Comparison of ENCODE assay signal across 15 mouse cellular contexts in the genomic region with DNA sequence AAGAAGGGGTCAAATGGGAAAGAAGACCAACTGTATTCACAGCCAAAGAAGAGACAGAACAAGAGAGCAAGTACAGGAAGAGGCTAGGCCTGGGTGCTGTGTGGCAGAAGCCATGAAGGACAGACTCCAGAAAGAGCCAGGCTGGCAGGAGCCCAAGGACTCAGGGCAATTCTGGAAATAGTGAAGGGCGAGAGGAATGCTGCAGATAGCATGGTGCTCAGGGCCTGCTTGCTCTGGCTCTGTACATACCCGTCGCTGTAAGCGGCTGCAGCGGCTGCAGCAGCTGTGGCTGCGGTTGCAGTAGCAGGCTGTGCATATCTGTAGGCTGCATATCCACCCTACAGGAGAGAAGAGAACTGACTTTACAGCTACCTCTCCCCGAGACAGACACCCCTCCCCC. TPM values are rescaled to one million over a fixed set of nuclear protein-coding genes. Genes with fewer than 3 reads are reported as not detected.
DNase-seq lines count a peak whose midpoint lies in the region; ATAC-seq and TF ChIP-seq lines count a peak whose summit lies in the region.
"Had no signal": no experiment of that assay in that cellular context is flagged by ENCODE, and none has a peak within 500 bp of the region (broad histone marks: within the 10 kb centered on the region; RNA-seq: fewer than 3 reads in every experiment).

No protein-coding gene starts in this region.

- TF ChIP-seq CTCF in thymus, adult 2 months (IDR thresholded peaks at IDR 0.05; ENCODE audit: borderline replicate concordance, control insufficient read depth, extremely low read depth, insufficient read depth, low read length, poor library complexity): no peak

- H3K4me3 ChIP-seq in heart, embryonic 15.5 days: no peak overlapping the region
- H3K4me3 ChIP-seq in forebrain, embryonic 13.5 days: no peak overlapping the region
- H3K4me3 ChIP-seq in forebrain, embryonic 16.5 days (replicated peaks; ENCODE audit: low read length): no peak overlapping the region
- H3K4me3 ChIP-seq in thymus, adult 2 months (ENCODE audit: control insufficient read depth, insufficient read depth, low read length): no peak overlapping the region
- H3K4me3 ChIP-seq: embryonic facial prominence, embryonic 10.5 days had no signal

- no peak overlapping the region for H3K4me2 ChIP-seq in heart, embryonic 15.5 days
- no peak overlapping the region for H3K4me2 ChIP-seq in forebrain, embryonic 13.5 days
- H3K4me2 ChIP-seq in forebrain, embryonic 16.5 days (ENCODE audit: low read length): no peak overlapping the region

- 32% methylated on average over 7 of the region's 7 CpGs for WGBS in heart, embryonic 15.5 days
- 88% methylated on average over 7 of the region's 7 CpGs for WGBS in forebrain, embryonic 13.5 days
- 90% methylated on average over 7 of the region's 7 CpGs for WGBS in forebrain, embryonic 16.5 days
- 96% methylated on average over 7 of the region's 7 CpGs for WGBS in thymus, adult 2 months

- DNase-seq in heart, adult 11 months: peak; percentile 95
- no peak for DNase-seq in heart, postnatal 25 days (ENCODE audit: low spot score)
- peak; percentile 56 to 78 for DNase-seq in adrenal gland, adult 18-20 months (ENCODE audit: low spot score in 2 of 2)
- peak; percentile 93 to 94 for DNase-seq in adrenal gland, postnatal 36 days
- no peak for DNase-seq in thymus, adult 2 months
- DNase-seq: forebrain, postnatal 0 days had no signal

- H3K27ac ChIP-seq in heart, embryonic 15.5 days: peak overlapping the region; percentile 90
- no peak overlapping the region for H3K27ac ChIP-seq in forebrain, embryonic 13.5 days
- H3K27ac ChIP-seq in forebrain, embryonic 16.5 days (ENCODE audit: low read length): no peak overlapping the region
- no peak overlapping the region for H3K27ac ChIP-seq in thymus, adult 2 months (ENCODE audit: control insufficient read depth, insufficient read depth, low read length)
- H3K27ac ChIP-seq: embryonic facial prominence, embryonic 10.5 days; liver, embryonic 14.5 days had no signal

- ATAC-seq in heart, embryonic 15.5 days (replicated peaks; ENCODE audit: insufficient number of reproducible peaks, insufficient read depth, low FRiP score, low read depth): peak; percentile 84
- no peak for ATAC-seq in forebrain, embryonic 13.5 days
- ATAC-seq in forebrain, embryonic 16.5 days: no peak
- ATAC-seq: forebrain, postnatal 0 days; hindbrain, embryonic 16.5 days had no signal

- no peaks in the 10 kb centered on the region for H3K27me3 ChIP-seq in heart, embryonic 15.5 days
- no peaks in the 10 kb centered on the region for H3K27me3 ChIP-seq in forebrain, embryonic 13.5 days
- H3K27me3 ChIP-seq in forebrain, embryonic 16.5 days (replicated peaks; ENCODE audit: control insufficient read depth, insufficient read depth, low read length): no peaks in the 10 kb centered on the region
- no peaks in the 10 kb centered on the region for H3K27me3 ChIP-seq in thymus, adult 2 months (ENCODE audit: control insufficient read depth, insufficient read depth, low read length)

- H3K9me3 ChIP-seq in heart, embryonic 15.5 days (replicated peaks): no peaks in the 10 kb centered on the region
- H3K9me3 ChIP-seq in forebrain, embryonic 13.5 days (replicated peaks): no peaks in the 10 kb centered on the region
- H3K9me3 ChIP-seq in forebrain, embryonic 16.5 days (ENCODE audit: control insufficient read depth, low read length): no peaks in the 10 kb centered on the region
- H3K9me3 ChIP-seq: embryonic facial prominence, embryonic 10.5 days had no signal

- no peak overlapping the region for H3K9ac ChIP-seq in heart, embryonic 15.5 days
- H3K9ac ChIP-seq in forebrain, embryonic 13.5 days: no peak overlapping the region
- no peak overlapping the region for H3K9ac ChIP-seq in forebrain, embryonic 16.5 days (replicated peaks; ENCODE audit: low read depth, low read length)
- H3K9ac ChIP-seq: forebrain, postnatal 0 days; liver, embryonic 14.5 days had no signal

- H3K4me1 ChIP-seq in heart, embryonic 15.5 days (replicated peaks): peaks cover 41% of the 10 kb centered on the region
- H3K4me1 ChIP-seq in forebrain, embryonic 13.5 days: peaks cover 9% of the 10 kb centered on the region; the same call in 1 of the 2 replicates
- H3K4me1 ChIP-seq in forebrain, embryonic 16.5 days (replicated peaks; ENCODE audit: control insufficient read depth, insufficient read depth, low read length): peaks cover 2% of the 10 kb centered on the region; the same call in 1 of the 2 replicates
- no peaks in the 10 kb centered on the region for H3K4me1 ChIP-seq in thymus, adult 2 months (replicated peaks; ENCODE audit: control insufficient read depth, insufficient read depth, low read length)

- intact Hi-C loops in heart, postnatal 25 days (cut with DNase I): no loop called here

- H3K36me3 ChIP-seq in heart, embryonic 15.5 days: peaks cover 43% of the 10 kb centered on the region
- peaks cover 80% of the 10 kb centered on the region for H3K36me3 ChIP-seq in forebrain, embryonic 13.5 days (ENCODE audit: poor library complexity, severe bottlenecking)
- H3K36me3 ChIP-seq in forebrain, embryonic 16.5 days (ENCODE audit: control insufficient read depth, insufficient read depth): peaks cover 22% of the 10 kb centered on the region
- no peaks in the 10 kb centered on the region for H3K36me3 ChIP-seq in thymus, adult 2 months (ENCODE audit: control insufficient read depth, insufficient read depth, low read length)

- no peak for TF ChIP-seq POLR2A in thymus, adult 2 months (IDR thresholded peaks at IDR 0.05; ENCODE audit: control insufficient read depth, extremely low read depth, insufficient read depth, low read length, poor library complexity)

RNA-seq across cellular contexts. Expression of a gene that starts 35.3 kb away (rescaled TPM):
- over 10,000 TPM; 17,245 to 18,320 TPM for total RNA-seq in heart, postnatal 25 days (2021)
- 1 to 10 TPM; 4.7 to 7.8 TPM for total RNA-seq in adrenal gland, adult 18-20 months (2021)
- 1 to 10 TPM in 1 of 2 experiments, under 1 TPM in 1; 0.43 to 1.7 TPM for total RNA-seq in adrenal gland, postnatal 36 days (2021)
- polyA plus RNA-seq in heart, embryonic 15.5 days (2015; fragmentation: Nextera tagmentation; extraction: Ambion mirVana): 776 and 844 TPM in 2 replicates
- 0.33 TPM in 1 of 2 replicates, not detected in the other for polyA plus RNA-seq in forebrain, embryonic 13.5 days (2015; fragmentation: Nextera tagmentation; extraction: Ambion mirVana)
- polyA plus RNA-seq in forebrain, embryonic 16.5 days (2015; fragmentation: Nextera tagmentation; extraction: Ambion mirVana): 0.91 TPM in 1 of 2 replicates, not detected in the other
- polyA plus RNA-seq in thymus, adult 2 months (2012; rRNA removed): 20.0 and 591 TPM in 2 replicates
- total RNA-seq: CH12.LX; megakaryocyte progenitor cell, adult 5-6 weeks; monocyte, adult 5-6 weeks had no signal

RNA-seq across cellular contexts. Expression of a gene that starts 41.3 kb away (rescaled TPM):
- under 1 TPM; 0.67 to 0.86 TPM for total RNA-seq in heart, postnatal 25 days (2021)
- total RNA-seq in adrenal gland, adult 18-20 months (2021): 10 to 100 TPM; 11.1 to 65.3 TPM
- 10 to 100 TPM; 12.9 to 22.4 TPM for total RNA-seq in adrenal gland, postnatal 36 days (2021)
- 0.19 and 0.26 TPM in 2 replicates for polyA plus RNA-seq in heart, embryonic 15.5 days (2015; fragmentation: Nextera tagmentation; extraction: Ambion mirVana)
- not detected in 2 replicates for polyA plus RNA-seq in forebrain, embryonic 13.5 days (2015; fragmentation: Nextera tagmentation; extraction: Ambion mirVana)
- not detected in 2 replicates for polyA plus RNA-seq in forebrain, embryonic 16.5 days (2015; fragmentation: Nextera tagmentation; extraction: Ambion mirVana)
- 3.9 and 5.2 TPM in 2 replicates for polyA plus RNA-seq in thymus, adult 2 months (2012; rRNA removed)
- total RNA-seq: CH12.LX; megakaryocyte progenitor cell, adult 5-6 weeks; monocyte, adult 5-6 weeks had no signal
- polyA plus RNA-seq: forebrain, postnatal 0 days; hindbrain, embryonic 16.5 days had no signal

Comparison
In these comparisons a context has a peak if more than half of its experiments do, and no peak if none do; other contexts are left out.
1. DNase-seq: peak in heart, adult 11 months (single experiment), adrenal gland, adult 18-20 months (2 of 2) and adrenal gland, postnatal 36 days (2 of 2); none in heart, postnatal 25 days (single experiment) and thymus, adult 2 months (single experiment).
2. RNA of a gene that starts 35.3 kb away (polyA plus RNA-seq): 776 to 844 TPM in heart, embryonic 15.5 days and 20.0 to 591 TPM in thymus, adult 2 months; 0.91 TPM in forebrain, embryonic 16.5 days and 0.33 TPM in forebrain, embryonic 13.5 days; every median in the first group is over 10 times any median in the second.